Mouse (Mus musculus) lung, embryonic 15.5 days (tissue): ENCODE measurements at regions not wholly inside any gene's neighbourhood (a gene's known extent, or its start where the extent isn't known, plus 50 kb on each side); places are given as distances from the start of the nearest gene placed in this dataset.

Experiments used
- ATAC-seq: fragments of 200-750 bp; cut with Nextera tagmentation; 2 replicates; pipeline ENCODE4 v1.8.0; 2017; ENCODE audit warnings: moderate number of reproducible peaks, borderline replicate concordance; ENCODE audit not compliant: low FRiP score, low TSS enrichment; ENCODE audit errors: extremely low read depth
- H3K27ac ChIP-seq: fragments of 300-500 bp; sonication (generic); 2 replicates; pipeline ENCODE4 v1.5.1; 2015; ENCODE audit warnings: moderate library complexity, mild to moderate bottlenecking, inconsistent platforms
- H3K27me3 ChIP-seq: fragments of 300-500 bp; sonication (generic); 2 replicates; pipeline ENCODE4 v1.6.1; 2015; ENCODE audit warnings: inconsistent platforms
- H3K36me3 ChIP-seq: fragments of 300-500 bp; sonication (generic); 2 replicates; pipeline ENCODE4 v1.6.1; 2015; ENCODE audit warnings: inconsistent platforms
- H3K4me1 ChIP-seq: fragments of 300-500 bp; sonication (generic); 2 replicates; pipeline ENCODE4 v1.6.1; 2015; ENCODE audit warnings: inconsistent platforms
- H3K4me2 ChIP-seq: fragments of 300-500 bp; sonication (generic); 2 replicates; pipeline ENCODE4 v1.6.1; 2015; ENCODE audit warnings: inconsistent platforms, mild to moderate bottlenecking, moderate library complexity
- H3K4me3 ChIP-seq: fragments of 300-500 bp; sonication (generic); 2 replicates; pipeline ENCODE4 v1.5.1; 2015; ENCODE audit warnings: mild to moderate bottlenecking, inconsistent platforms
- H3K9ac ChIP-seq: fragments of 300-500 bp; sonication (generic); 2 replicates; pipeline ENCODE4 v1.6.1; 2015; ENCODE audit warnings: inconsistent platforms
- H3K9me3 ChIP-seq: fragments of 300-500 bp; sonication (generic); 2 replicates; pipeline ENCODE4 v1.6.1; 2016; ENCODE audit warnings: inconsistent platforms
- WGBS: fragments of 180-500 bp; shearing (Covaris S2); methylation state at CpG from one replicate; pipeline ENCODE4 v1.1.7; 2015; 5-methylcytosine and 5-hydroxymethylcytosine counted together

DNA sequence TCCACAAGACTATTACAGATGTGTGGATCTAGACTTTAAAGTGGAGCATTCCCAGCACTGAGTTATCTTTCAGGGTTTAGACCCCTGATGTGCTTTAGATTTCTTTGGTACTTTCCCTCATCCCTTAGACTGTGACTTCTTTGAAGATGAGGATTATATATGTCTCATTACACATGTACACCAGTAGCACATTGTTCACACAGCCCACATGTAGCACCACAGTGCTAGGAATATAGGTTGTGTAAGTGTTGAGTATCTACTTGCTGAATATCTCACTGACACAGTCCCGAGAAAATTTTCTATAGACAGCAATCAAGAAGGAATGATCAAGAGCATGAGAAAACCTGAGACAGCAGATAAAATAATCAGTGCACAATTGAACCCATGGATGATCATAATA is 243.4 kb upstream of the Brinp1 start:
- no peak overlapping the region for H3K4me2 ChIP-seq
- 95% methylated on average over 1 of the region's 1 CpGs for WGBS
- no peaks in the 10 kb centered on the region for H3K9me3 ChIP-seq
- no peaks in the 10 kb centered on the region for H3K4me1 ChIP-seq
- ATAC-seq: no peak
- no peaks in the 10 kb centered on the region for H3K36me3 ChIP-seq
- no peak overlapping the region for H3K9ac ChIP-seq
- H3K27ac ChIP-seq: no peak overlapping the region
- H3K27me3 ChIP-seq: no peaks in the 10 kb centered on the region
- H3K4me3 ChIP-seq: no peak overlapping the region

GRCm38 (mm10) chr4:69196094-69196493 is 241.9 kb upstream of the Brinp1 start:
- 76% methylated on average over 1 of the region's 1 CpGs for WGBS
- H3K27ac ChIP-seq: no peak overlapping the region
- no peak overlapping the region; the same call in 1 of the 2 replicates for H3K4me3 ChIP-seq
- no peaks in the 10 kb centered on the region for H3K36me3 ChIP-seq
- H3K4me1 ChIP-seq: no peaks in the 10 kb centered on the region
- peak overlapping the region; percentile 65 for H3K4me2 ChIP-seq
- H3K9me3 ChIP-seq: no peaks in the 10 kb centered on the region
- H3K27me3 ChIP-seq: no peaks in the 10 kb centered on the region
- no peak for ATAC-seq
- H3K9ac ChIP-seq: peak overlapping the region; percentile 13; the same call in 1 of the 2 replicates

DNA sequence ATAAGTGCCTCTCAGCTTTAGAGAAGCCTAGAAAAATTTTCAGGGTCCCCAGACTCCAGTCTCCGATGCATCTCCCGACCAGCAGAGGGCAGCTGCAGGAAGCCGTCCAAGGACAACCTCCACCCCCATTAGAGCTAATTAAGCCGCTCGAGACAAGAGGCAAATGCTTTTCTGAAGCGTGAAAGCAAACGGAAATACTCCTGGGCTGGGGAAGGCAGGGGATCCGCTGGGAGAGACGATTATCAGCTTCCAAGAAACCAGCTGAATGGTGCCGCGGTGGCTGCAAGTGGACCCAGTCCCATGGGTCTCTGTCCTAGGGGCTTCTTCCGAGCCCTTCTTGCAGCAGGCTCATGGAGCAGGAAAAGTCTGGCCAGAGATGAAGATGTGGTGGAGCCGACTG is 241.4 kb upstream of the Brinp1 start:
- Histone ChIP-seq H3K27ac (no peak overlapping the region), H3K4me2 (peak overlapping the region; percentile 65), H3K4me3 (peak overlapping the region; percentile 35), H3K27me3 (no peaks in the 10 kb centered on the region), H3K4me1 (no peaks in the 10 kb centered on the region), H3K9ac (peak overlapping the region; percentile 13; the same call in 1 of the 2 replicates), H3K36me3 (no peaks in the 10 kb centered on the region), H3K9me3 (no peaks in the 10 kb centered on the region)
- ATAC-seq: no peak
- WGBS: under 1% methylated on average over 13 of the region's 13 CpGs
